Mouse (Mus musculus) mouse embryonic stem cell (cell line): ENCODE results near the gene Lage3.
"Not testable (repeated sequence)": the region's sequence is repeated elsewhere in the genome, so short reads cannot be mapped to it uniquely, and the experiment has no call there.

Source experiments
- in situ Hi-C, 2 experiments: fragments of 300-500 bp; cut with MboI; formaldehyde crosslinking; loops; 1 replicate in 1 of 2; 3 replicates in 1 of 2; pipeline ENCODE4 v1.14.3; 2019 to 2020; ENCODE audit warnings: low sequenced_read_pairs in 2 of 2, low pct_unique_long_range_greater_than_20kb in 1 of 2, mixed read lengths in 1 of 2; ENCODE audit not compliant: unreplicated experiment in 1 of 2

Gene Lage3

DNA sequence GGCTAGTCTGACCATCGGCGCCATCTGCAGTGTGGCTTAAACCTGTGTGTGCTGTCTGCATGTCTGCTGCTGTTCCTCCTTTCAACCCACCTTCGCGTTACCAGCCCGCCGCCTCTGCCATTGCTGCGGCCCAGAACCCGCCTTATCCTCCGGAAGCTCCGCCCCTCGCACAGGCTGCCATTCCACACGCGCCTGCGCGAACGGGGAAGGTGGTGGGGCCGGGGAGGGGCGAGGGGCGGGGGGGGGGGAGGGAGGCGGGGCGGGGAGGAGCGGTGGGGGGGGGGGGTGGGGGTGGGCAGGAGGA lies at the start of gene Lage3:
Gene Lage3 (minus strand): TSS at position 152 of the 304 bp plus-strand sequence.
- in situ Hi-C loops, result no loop called here

GRCm38 (mm10) chrX:74400136-74400535 lies 46.7 kb upstream of the Lage3 start:
- in situ Hi-C loops, result no loop called here

- in situ Hi-C loops, result no loop called here
Measured at GRCm38 (mm10) chrX:74392535-74393443, 39.4 kb upstream of the Lage3 start, which contains the start of the genes Fam3a and Ikbkg. Gene Fam3a (minus strand): TSS chrX:74393272. Gene Ikbkg (plus strand): TSS chrX:74393290.

- in situ Hi-C loops, result no loop called here
Measured at GRCm38 (mm10) chrX:74388153-74388552, 34.7 kb upstream of the Lage3 start.

DNA sequence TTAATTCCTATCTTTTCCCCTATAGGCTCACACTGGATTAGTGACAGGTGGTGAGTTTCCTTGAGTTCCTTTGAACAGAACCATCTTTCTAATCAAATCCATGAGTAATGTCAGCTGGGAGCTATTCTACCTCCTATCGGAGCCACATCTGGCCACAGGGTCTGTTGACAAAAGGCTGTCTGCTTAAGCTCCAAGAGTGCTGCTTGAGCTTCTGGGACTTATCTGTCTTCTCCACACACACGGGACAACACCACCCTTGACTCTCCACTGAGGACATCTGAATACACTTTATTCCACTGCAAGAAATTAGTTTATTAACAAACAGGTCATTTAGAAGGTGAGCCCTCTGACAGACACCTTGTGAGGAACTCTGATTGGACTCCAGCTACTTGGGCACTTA lies 31.0 kb upstream of the Lage3 start:
- in situ Hi-C loops, result no loop called here

DNA sequence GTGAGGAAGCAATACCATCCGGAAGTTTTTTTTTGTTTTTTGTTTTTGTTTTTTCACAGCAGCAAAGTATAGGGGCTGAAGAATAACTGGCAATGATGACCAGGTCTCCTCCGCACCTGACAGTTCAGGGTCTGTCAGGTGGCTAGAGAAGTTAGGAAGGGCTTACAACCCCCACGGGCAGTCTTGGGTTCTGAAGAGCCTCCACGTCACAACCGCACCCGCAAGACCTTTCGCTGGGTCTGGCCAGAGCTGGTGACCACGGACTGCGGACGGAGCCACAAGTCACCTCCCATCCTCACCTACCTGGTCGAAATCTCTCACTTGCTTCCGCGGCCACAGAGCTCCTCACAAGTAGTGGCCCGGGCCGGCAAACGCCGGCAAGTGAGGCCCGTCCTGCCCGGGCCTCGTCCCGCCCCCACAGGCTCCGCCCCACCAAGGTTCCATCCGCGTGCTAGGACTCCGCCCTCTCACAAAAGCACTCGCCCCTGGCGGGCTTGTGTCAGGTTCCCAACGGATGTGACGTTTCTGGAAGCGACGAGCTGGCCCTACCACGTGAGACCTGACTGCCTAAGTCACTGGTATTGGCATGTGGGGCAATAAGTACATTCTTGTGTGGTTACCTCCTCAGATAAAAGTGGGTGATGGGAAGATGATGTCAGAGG lies 19.6 kb upstream of the Lage3 start, which contains the start of the genes Ubl4a and Slc10a3:
Gene Ubl4a (minus strand): TSS at position 331 of the 662 bp plus-strand sequence.
Gene Slc10a3 (minus strand): TSS at position 462 of the 662 bp plus-strand sequence.
- in situ Hi-C loops, result no loop called here

DNA sequence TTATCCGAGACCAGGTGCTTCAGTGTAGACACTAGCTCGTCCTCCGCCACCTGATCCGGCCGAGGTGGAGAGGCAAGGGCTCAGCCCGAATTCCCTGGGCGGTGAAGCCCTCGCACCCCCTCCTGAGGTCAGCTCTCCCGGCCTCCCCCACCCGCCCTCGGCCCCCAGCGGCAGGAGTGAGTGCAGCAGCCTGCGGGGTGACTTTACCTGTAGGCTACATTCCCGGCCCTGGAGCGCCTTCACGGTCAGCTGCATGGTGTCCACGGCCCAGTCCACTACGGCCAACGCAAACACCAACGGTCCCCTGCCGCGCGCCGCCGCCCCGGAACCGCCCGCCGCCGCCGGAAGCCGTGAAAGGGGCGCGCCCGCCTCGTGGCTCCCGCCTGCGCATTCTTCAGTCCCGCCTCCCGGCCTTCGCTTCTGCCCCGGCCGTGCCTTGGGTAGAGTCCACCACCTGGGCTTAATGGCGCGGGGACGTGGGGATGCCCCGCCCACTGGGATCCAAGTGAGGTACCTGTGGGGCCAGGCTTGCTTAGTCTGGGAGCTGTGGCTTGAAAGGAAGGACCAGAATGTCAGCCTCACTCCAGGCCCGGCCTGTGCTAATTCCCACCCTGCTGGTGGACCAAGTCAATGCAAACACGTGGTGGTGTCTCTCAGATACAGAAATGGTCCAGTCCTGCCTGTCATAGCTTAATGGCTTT lies 14.9 kb upstream of the Lage3 start:
- in situ Hi-C loops, result no loop called here

DNA sequence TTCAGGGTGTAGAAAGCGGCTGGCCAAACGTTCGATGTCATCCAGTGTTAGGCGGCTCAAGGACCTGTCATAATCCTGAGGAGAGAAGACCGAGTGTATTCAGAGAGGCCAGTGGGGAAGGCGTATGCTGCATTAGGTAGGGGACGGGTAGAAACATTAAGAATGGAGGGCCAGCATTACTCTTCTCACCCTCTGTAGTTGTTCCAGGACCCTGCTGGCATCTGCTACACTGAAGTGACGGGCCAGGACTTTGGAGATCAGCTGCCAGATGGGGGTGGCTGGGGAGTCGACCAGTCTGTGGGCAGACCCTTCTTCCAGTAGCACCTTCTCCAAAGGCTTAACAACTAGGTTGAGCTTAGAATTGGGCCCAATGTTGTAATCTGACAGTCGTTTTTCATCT lies 14.1 kb upstream of the Lage3 start:
- in situ Hi-C loops, result no loop called here

GRCm38 (mm10) chrX:74359171-74359570 lies 5.8 kb upstream of the Lage3 start:
- in situ Hi-C loops, result no loop called here

GRCm38 (mm10) chrX:74357069-74357468 lies 3.7 kb upstream of the Lage3 start:
- in situ Hi-C loops, result not testable (repeated sequence)

- in situ Hi-C loops, result no loop called here
Measured at GRCm38 (mm10) chrX:74352645-74353466, 562 bp downstream of the Lage3 start.

- in situ Hi-C loops, result no loop called here
Measured at GRCm38 (mm10) chrX:74330166-74330930, 23.1 kb downstream of the Lage3 start.

DNA sequence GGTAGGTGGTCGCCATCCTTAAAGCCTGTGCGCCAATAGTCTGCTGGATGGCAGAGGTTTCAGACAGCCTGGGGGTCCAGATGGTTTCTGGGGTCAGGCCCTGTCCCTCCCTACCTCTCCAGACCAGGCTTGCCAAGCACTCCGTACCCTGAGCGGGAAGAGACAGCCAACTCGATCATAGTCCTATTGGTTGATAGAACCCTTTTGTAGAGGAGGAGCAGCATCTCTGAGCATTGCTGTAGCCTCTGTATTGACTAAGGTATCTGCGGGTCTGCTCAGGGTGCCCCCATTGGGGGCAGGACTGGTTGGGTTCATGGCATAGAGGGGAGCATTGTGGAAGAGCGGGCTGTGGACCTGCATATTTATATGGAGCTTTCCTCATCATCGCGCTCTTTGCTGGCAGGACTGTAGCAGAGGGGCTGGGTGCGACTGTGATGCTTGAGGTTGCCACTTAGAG lies 24.2 kb downstream of the Lage3 start:
- in situ Hi-C loops, result no loop called here

DNA sequence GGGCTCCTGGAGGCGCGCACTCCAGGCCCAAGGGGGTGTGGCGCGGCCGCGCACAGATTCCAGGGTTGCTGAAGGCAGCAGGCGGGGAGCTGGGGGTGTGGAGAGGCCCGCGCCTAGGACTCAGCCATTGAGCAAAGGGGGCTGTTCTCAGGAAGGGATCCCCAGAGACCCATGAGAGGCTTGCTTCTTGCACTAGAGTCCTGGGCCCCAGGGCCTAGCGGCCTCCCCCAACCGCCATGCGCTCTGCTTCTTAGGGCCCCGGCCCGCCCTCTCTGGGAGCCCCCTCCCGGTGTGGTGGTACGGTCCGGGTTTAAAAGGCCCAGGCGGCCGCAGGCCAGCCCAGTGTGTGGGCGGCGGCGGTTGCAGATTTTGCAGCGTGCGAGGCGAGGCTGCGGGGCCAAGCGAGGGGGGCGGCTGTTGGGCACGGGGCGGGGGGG lies 24.7 kb downstream of the Lage3 start, which contains the start of gene Plxna3:
Gene Plxna3 (plus strand): TSS at position 342 of the 437 bp plus-strand sequence.
- in situ Hi-C loops, result no loop called here

GRCm38 (mm10) chrX:74312540-74313464 lies 40.6 kb downstream of the Lage3 start, which contains the start of gene Fam50a:
Gene Fam50a (plus strand): TSS chrX:74313033.
- in situ Hi-C loops, result no loop called here
